Comparison of ENCODE assay signal across 10 mouse cellular contexts in the genomic region with DNA sequence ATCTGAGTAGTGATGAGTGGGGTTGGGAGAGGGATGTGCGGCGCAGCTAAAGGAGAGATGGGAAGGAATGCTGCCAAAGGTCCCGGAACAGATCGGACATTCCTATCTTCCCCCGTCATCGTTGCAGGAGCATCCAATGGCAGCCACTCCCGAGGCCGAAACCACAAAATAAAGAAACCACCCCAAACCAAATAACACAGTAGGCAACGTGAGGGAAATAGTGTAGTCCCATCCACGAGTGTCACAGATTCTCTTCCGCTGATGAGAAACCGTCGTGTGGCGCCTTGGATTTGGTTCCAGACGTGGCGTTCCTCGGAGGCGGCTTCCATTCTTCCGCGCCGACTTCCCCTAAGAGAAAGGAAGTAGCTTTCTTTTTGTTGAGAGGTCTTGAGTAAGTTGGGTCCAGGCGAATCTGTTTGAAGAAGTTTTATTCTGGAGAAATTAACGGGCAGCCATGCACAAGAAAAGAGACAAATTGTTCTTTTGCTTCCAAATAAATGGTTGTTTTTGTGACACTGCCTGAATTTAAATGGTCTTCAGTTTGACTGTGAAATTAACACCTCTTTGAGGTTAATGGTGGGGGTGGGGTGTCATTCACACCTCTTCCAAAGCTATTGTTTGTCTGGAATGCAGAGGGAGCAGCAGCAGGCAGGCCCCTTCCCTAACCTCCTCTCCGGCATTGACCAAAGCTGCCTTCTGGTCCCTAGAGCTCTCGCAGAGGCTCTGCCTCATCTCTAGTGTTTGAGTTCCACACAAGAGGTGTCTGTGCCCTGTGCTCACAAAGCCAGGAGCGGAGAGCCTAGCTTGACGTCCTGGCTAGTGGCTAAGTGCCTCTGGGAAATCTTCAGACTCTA.
A peak's percentile ranks its signal among the peaks of the same experiment; 100 is the strongest.
DNase-seq lines count a peak whose midpoint lies in the region; ATAC-seq and TF ChIP-seq lines count a peak whose summit lies in the region.
"Had no signal": no experiment of that assay in that cellular context is flagged by ENCODE, and none has a peak within 500 bp of the region (broad histone marks: within the 10 kb centered on the region; RNA-seq: fewer than 3 reads in every experiment).

No protein-coding gene starts in this region.

- no peak for ATAC-seq in forebrain, embryonic 16.5 days
- no peak for ATAC-seq in intestine, embryonic 15.5 days

- WGBS in forebrain, embryonic 16.5 days = 5% methylated on average over 27 of the region's 27 CpGs
- 11% methylated on average over 27 of the region's 27 CpGs for WGBS in intestine, embryonic 15.5 days

- H3K4me3 ChIP-seq in forebrain, embryonic 16.5 days (replicated peaks; ENCODE audit: low read length) = peak overlapping the region; percentile 27
- peak overlapping the region; percentile 32 for H3K4me3 ChIP-seq in intestine, embryonic 15.5 days (replicated peaks)
- peak overlapping the region; percentile 18 for H3K4me3 ChIP-seq in myocyte

- TF ChIP-seq POLR2A in myocyte (IDR thresholded peaks at IDR 0.05; ENCODE audit: insufficient read length, low read depth) = no peak

- peak; percentile 18 for DNase-seq in gastrocnemius, adult 18-20 months (ENCODE audit: low spot score)
- DNase-seq in gastrocnemius, adult 8-10 months (ENCODE audit: low spot score in 2 of 2) = no peak
- peak; percentile 80 for DNase-seq in ES-CJ7 (ENCODE audit: low read depth, low spot score)
- no peak for DNase-seq in right cerebral cortex, postnatal 36 days (ENCODE audit: low spot score in 2 of 2)
- DNase-seq in ovary, adult 18-20 months (ENCODE audit: low spot score) = no peak

- H3K4me1 ChIP-seq in forebrain, embryonic 16.5 days (replicated peaks; ENCODE audit: control insufficient read depth, insufficient read depth, low read length) = peaks cover 3% of the 10 kb centered on the region; the same call in 1 of the 2 replicates
- H3K4me1 ChIP-seq in intestine, embryonic 15.5 days (replicated peaks) = no peaks in the 10 kb centered on the region

- H3K79me2 ChIP-seq in myocyte (ENCODE audit: control insufficient read depth, insufficient read depth) = no peaks in the 10 kb centered on the region

- no peak overlapping the region for H3K27ac ChIP-seq in forebrain, embryonic 16.5 days (ENCODE audit: low read length)
- no peak overlapping the region for H3K27ac ChIP-seq in intestine, embryonic 15.5 days
- H3K27ac ChIP-seq: macrophage had no signal

- no peaks in the 10 kb centered on the region for H3K36me3 ChIP-seq in forebrain, embryonic 16.5 days (ENCODE audit: control insufficient read depth, insufficient read depth)
- H3K36me3 ChIP-seq in intestine, embryonic 15.5 days = no peaks in the 10 kb centered on the region
- H3K36me3 ChIP-seq in myocyte (ENCODE audit: control insufficient read depth, insufficient read depth) = no peaks in the 10 kb centered on the region
- H3K36me3 ChIP-seq: G1E had no signal

- H3K27me3 ChIP-seq in forebrain, embryonic 16.5 days (replicated peaks; ENCODE audit: control insufficient read depth, insufficient read depth, low read length) = peaks cover 6% of the 10 kb centered on the region; the same call in 1 of the 2 replicates
- 0 out of 2 replicates have a peak, but pooled peaks cover 3% of the 10 kb centered on the region for H3K27me3 ChIP-seq in intestine, embryonic 15.5 days (replicated peaks)
- H3K27me3 ChIP-seq in myocyte (ENCODE audit: control insufficient read depth, insufficient read depth, insufficient read length) = no peaks in the 10 kb centered on the region

- no peaks in the 10 kb centered on the region for H3K9me3 ChIP-seq in forebrain, embryonic 16.5 days (ENCODE audit: control insufficient read depth, low read length)
- no peaks in the 10 kb centered on the region for H3K9me3 ChIP-seq in intestine, embryonic 15.5 days

- H3K9ac ChIP-seq in forebrain, embryonic 16.5 days (replicated peaks; ENCODE audit: low read depth, low read length) = 0 out of 2 replicates have a peak overlapping the region, but pooled peaks have one; percentile 0
- H3K9ac ChIP-seq in intestine, embryonic 15.5 days = no peak overlapping the region

- peak overlapping the region; percentile 44 for H3K4me2 ChIP-seq in forebrain, embryonic 16.5 days (ENCODE audit: low read length)
- peak overlapping the region; percentile 65 for H3K4me2 ChIP-seq in intestine, embryonic 15.5 days (replicated peaks)
- H3K4me2 ChIP-seq in myocyte (ENCODE audit: low read depth) = peak overlapping the region; percentile 79

- H3ac ChIP-seq in myocyte (ENCODE audit: control insufficient read depth, insufficient read length) = no peak overlapping the region

TF ChIP-seq in myocyte, 11 proteins besides CTCF, POLR2A, EP300 and RAD21:
- no peak for TF ChIP-seq REST (IDR thresholded peaks at IDR 0.05; ENCODE audit: insufficient read depth, insufficient read length)
- TF ChIP-seq MYOD1 (IDR thresholded peaks at IDR 0.05; ENCODE audit: control insufficient read depth in 1 of 3, insufficient read length in 2 of 3, low read depth in 2 of 3) = no peak
- TF ChIP-seq CEBPB (IDR thresholded peaks at IDR 0.05; ENCODE audit: insufficient read depth, poor library complexity, severe bottlenecking) = no peak
- TF ChIP-seq POLR2AphosphoS2 (IDR thresholded peaks at IDR 0.05; ENCODE audit: insufficient read length, low read depth) = no peak
- TF ChIP-seq E2F4 (IDR thresholded peaks at IDR 0.05; ENCODE audit: insufficient read depth) = no peak
- TF ChIP-seq MYOG (IDR thresholded peaks at IDR 0.05; ENCODE audit: control insufficient read depth in 1 of 3, insufficient read depth in 1 of 3, insufficient read length in 2 of 3, low read depth in 2 of 3) = no peak
- no peak for TF ChIP-seq USF1 (IDR thresholded peaks at IDR 0.05; ENCODE audit: low read depth)
- no peak for TF ChIP-seq TCF3 (IDR thresholded peaks at IDR 0.05; ENCODE audit: insufficient read length, low read depth)
- no peak for TF ChIP-seq TCF12 (IDR thresholded peaks at IDR 0.05; ENCODE audit: insufficient read depth, poor library complexity, severe bottlenecking)
- TF ChIP-seq SRF (IDR thresholded peaks at IDR 0.05; ENCODE audit: control insufficient read depth, insufficient read length, low read depth) = no peak
- no peak for TF ChIP-seq MAX (IDR thresholded peaks at IDR 0.05; ENCODE audit: low read depth)

Comparison
In these comparisons a context has a peak if more than half of its experiments do, and no peak if none do; other contexts are left out.
1. DNase-seq: peak in gastrocnemius, adult 18-20 months (single experiment) and ES-CJ7 (single experiment); none in gastrocnemius, adult 8-10 months (0 of 2), right cerebral cortex, postnatal 36 days (0 of 2) and ovary, adult 18-20 months (single experiment).
2. Peak in every context shown above with its lines, with median percentiles within 50 percentile points of each other: H3K4me2 ChIP-seq and H3K4me3 ChIP-seq.